Mouse (Mus musculus) kidney, adult 11 months (tissue): ENCODE results near the gene Itgb5.
A peak's percentile ranks its signal among the peaks of the same experiment; 100 is the strongest.

ENCODE experiments used
- DNase-seq: peaks from one replicate; pipeline ENCODE4 v3.0.0; 2022

Gene Itgb5

GRCm38 (mm10) chr16:33916473-33917251 is 87.2 kb downstream of the Itgb5 start:
- peak; percentile 88 for DNase-seq

GRCm38 (mm10) chr16:33917390-33917789 is 87.9 kb downstream of the Itgb5 start:
- no peak for DNase-seq

DNA sequence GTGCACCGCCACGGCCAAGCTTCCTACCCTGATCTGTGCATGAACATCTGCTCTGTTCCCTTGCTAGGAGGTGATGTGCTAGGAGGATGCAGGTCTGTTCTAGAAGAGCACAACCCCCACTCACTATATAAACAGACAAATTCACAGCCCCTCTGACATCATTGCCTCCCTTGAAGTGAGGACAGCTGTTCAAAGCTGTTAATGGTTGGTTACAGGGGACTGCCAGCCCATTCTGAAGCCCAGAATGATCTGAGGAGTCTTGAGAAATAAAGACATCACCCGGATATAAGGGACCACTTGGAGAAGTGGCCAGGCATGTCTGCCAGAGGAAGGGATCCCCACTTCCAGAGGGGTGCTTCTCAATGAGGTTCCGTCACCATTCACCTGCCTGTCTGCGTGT is 88.5 kb downstream of the Itgb5 start:
- DNase-seq, result no peak

DNA sequence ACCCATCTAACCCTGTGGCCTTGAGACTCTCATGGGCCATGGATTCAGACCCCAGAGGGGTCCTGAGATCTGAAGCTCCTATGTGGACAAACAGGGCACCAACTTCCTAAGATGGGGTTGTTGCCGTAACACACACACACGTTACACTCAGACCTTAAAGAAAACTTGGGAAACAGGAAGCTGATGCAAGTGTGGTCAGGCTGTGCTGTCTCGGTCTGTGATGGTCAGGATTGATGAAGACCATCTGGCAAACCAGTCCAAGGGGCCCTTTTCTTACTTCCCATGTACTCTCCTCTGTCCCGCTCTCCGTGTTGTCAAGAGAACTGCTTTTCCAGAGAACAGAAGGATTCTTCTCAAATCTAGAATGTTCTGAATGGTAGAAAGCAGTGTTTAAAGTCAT is 92.0 kb downstream of the Itgb5 start:
- no peak for DNase-seq

GRCm38 (mm10) chr16:33922111-33923000 is 92.9 kb downstream of the Itgb5 start:
- DNase-seq, result peak; percentile 60

DNA sequence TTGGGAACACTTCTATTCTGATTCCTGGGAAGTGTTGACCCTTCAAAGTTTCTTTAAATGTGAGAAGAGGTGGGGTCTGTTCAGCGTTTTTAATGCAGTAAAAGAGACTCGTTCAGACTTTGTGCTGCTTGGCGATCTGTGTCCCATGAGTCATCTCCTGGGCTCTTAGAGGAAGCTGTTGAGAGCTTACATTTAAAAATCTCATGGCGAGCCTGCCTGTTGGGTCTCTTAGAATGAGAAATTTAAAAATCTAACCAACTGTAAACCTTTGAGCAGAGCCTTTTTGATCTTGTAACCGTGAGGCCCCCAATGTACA is 93.5 kb downstream of the Itgb5 start:
- DNase-seq, result no peak

DNA sequence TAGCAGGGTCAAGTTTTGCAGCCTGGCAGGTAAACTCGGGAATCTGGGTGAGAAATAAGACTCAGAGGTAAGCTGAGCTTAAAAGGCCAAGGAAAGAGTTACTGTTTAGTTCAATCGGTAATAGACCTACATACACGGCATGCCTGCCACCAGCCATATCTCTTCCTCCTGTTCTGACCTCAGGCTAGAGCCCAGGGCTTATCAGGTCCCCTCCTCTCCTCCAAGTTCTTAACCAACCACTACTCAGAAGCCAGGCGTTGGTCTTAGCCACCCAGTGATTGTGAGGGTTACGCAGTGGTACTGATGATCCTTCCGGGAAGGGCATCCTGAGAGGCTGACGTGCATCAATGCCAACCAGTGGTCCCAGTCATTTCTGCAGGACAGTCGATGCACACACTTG is 94.3 kb downstream of the Itgb5 start:
- no peak for DNase-seq

DNA sequence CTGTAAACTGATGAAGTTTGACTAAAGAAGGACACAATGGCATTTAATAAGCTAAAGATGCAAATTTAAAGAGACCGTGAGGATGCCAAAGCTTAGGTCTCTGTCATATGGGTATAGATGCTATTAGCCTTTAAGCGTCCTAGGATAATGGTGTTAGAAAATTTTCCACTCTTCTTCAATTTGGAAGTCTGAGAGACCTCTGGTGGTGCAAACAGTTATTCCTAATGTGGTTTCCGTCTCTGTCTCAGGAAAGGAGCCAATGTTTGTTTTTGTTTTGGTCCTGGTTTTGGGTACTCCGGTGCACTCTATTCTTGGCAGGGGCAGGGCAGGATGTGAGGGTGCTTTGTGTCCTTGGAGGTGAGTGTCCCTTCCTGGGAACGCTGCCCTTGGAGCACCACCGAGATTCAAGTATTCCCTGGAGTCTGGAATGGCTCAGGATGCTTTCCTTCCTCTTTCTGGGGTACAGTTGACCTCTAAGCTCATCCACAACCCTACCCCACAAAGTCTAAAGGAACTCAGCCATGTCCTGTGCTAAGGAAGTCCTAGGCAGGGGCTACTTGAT is 97.9 kb downstream of the Itgb5 start:
- peak; percentile 62 for DNase-seq

DNA sequence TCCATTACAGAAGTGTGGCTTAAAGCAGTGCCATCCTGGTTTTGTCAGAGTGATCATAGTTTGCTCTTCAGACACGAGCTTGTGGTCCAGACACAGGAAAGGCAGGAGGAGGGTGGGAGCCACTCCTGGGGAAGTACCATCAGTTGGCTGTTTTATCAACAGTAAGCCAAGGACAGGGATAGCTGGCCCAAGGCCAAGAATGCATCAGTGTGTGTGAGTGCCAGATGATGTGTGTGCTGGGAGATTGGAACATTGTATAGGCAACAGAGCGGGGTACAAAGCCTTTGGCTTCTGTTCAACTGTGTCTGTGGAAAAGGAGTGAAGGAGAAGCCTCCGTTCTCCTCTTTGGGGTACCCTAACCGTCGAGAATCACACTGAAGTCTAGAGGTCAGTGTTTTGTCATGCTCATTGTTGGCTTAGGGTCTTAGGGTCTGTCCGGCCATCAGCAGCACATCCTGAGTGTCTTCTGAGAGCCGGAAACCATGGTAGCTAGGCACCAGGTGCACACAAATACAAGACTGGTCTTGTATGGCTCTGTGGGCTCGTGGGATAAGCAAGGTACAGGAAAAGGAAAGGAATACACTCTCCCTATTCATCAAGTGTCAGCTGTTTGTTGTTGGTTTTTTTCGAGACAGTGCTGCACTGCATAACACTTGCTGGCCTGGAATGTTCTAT is 99.5 kb downstream of the Itgb5 start:
- DNase-seq, result no peak

- DNase-seq, result no peak
Observed at GRCm38 (mm10) chr16:33930785-33931184, 101.3 kb downstream of the Itgb5 start.

GRCm38 (mm10) chr16:33931682-33932081 is 102.2 kb downstream of the Itgb5 start:
- DNase-seq, result no peak

- peak; percentile 90 for DNase-seq
Observed at GRCm38 (mm10) chr16:33932126-33932525, 102.7 kb downstream of the Itgb5 start.

GRCm38 (mm10) chr16:33933411-33933810 is 103.9 kb downstream of the Itgb5 start:
- DNase-seq, result no peak

DNA sequence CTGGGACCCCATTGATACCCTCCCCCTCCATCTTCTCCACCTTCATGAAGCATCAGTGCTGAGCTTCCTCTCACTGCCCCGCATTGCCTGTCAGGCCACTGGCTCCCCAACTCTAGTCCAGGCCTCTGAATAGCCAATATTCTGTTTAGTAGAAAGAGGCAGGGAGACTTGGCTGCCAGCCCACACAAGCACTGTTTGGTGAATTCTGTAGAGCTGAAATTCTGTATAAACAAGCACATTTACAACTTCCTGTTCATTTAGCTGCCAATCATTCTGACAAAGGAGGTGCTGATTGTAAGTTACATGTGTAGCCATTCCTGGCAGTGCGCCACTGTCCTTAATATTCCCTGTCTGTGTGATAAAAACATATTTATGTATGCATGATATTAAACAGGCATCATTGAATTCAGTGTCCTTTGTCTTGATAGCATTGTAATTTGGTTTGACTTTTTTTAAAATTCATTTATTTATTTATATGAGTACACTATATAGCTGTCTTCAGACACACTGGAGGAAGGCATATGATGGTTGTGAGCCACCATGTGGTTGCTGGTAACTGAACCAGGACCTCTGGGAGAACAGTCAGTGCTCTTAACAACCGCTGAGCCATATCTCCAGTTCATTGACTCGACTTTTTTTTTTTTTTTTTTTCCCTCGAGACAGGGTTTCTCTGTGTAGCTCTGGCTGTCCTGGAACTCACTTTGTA is 105.4 kb downstream of the Itgb5 start:
- peak; percentile 66 for DNase-seq

DNA sequence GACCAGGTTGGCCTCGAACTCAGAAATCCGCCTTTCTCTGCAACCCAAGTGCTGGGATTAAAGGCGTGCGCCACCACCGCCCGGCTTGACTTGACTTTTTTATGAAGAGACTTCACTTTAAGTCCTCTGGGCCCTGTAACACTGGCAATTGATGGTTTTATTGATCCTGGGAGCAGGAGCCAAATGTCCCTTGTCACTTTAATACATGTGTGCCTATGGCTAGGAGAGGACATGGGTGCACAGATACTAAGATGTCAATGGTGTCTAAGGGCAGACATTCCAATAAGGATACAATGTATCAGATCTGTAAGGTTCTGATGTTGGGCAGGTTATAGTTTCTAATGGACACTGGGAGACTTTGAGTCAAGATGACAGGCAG is 105.9 kb downstream of the Itgb5 start:
- DNase-seq, result no peak

GRCm38 (mm10) chr16:33936885-33937284 is 107.4 kb downstream of the Itgb5 start:
- DNase-seq, result no peak

DNA sequence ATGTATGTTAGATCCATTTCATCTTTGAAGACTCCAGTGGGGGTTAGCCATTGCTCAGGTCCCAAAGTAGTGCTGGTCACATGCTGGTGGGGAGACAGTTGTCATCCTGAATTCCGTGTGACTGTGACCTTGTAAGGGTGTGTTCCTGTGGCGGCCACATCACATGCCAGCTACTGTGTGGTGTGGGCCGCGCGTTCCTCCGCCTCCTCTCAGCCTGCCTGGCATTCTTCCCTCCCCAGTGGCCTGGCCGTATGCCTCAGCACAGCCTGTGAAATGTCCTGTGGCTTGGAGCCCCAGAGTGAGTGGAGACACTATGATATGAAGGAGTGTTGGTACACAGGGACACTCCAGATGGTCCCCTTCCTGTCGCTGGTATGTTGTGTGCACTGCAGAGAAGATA is 108.1 kb downstream of the Itgb5 start:
- DNase-seq, result peak; percentile 75

- no peak for DNase-seq
Observed at GRCm38 (mm10) chr16:33938311-33939132, 109.1 kb downstream of the Itgb5 start.

- DNase-seq, result no peak
Observed at GRCm38 (mm10) chr16:33939133-33939531, 109.7 kb downstream of the Itgb5 start.

- DNase-seq, result peak; percentile 58
Observed at GRCm38 (mm10) chr16:33939636-33940035, 110.2 kb downstream of the Itgb5 start.

- DNase-seq, result no peak
Observed at GRCm38 (mm10) chr16:33940095-33940494, 110.6 kb downstream of the Itgb5 start.

DNA sequence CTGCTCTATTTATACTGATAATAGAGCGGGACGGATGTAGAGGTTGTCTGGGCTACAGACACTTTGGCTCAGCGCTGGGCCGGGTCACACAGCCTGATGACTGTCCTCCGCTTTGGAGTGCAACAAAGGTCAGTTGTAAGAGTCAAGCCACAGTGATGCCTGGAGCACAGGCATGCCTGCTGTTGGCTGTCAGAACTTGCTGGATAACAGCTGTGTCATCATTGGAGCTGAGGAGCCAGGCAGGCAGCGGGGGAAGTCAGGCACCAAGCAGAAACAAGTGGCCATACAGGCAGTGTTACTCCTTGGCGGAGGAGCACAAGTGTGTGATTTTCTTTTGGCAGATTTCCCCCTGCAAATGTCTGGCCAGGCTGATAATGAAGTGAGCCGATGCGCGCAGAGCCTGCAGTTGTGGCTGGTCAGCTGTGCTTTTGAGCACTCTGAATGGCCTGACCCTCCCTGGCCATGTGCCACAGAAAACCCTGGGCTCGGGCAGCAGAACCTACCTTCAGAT is 111.9 kb downstream of the Itgb5 start:
- DNase-seq, result peak; percentile 74
